Mouse (Mus musculus): ENCODE data around the gene Lpcat1. TPM values are rescaled to one million over a fixed set of nuclear protein-coding genes. Genes with fewer than 3 reads are reported as not detected.
A peak's percentile ranks its signal among the peaks of the same experiment; 100 is the strongest.

Gene Lpcat1
- total RNA-seq, 2 experiments from 2014 or later, result 10.1 to 14.8 TPM

GRCm38 (mm10) chr13:73477841-73478240 is 10.8 kb downstream of the Lpcat1 start:
- no peak for DNase-seq

GRCm38 (mm10) chr13:73482476-73482875 is 15.5 kb downstream of the Lpcat1 start:
- no peak for DNase-seq

- no peak for DNase-seq
Observed at GRCm38 (mm10) chr13:73483331-73483730, 16.3 kb downstream of the Lpcat1 start.

GRCm38 (mm10) chr13:73484171-73484570 is 17.2 kb downstream of the Lpcat1 start:
- DNase-seq, result no peak

GRCm38 (mm10) chr13:73488105-73488504 is 21.1 kb downstream of the Lpcat1 start:
- DNase-seq, result no peak

- DNase-seq, result no peak
Observed at GRCm38 (mm10) chr13:73488707-73489106, 21.7 kb downstream of the Lpcat1 start.

- DNase-seq, result no peak
Observed at GRCm38 (mm10) chr13:73489986-73490385, 23.0 kb downstream of the Lpcat1 start.

- no peak for DNase-seq
Observed at GRCm38 (mm10) chr13:73490564-73491170, 23.7 kb downstream of the Lpcat1 start.

- DNase-seq, result no peak
Observed at GRCm38 (mm10) chr13:73493183-73493582, 26.2 kb downstream of the Lpcat1 start.

GRCm38 (mm10) chr13:73494528-73494927 is 27.5 kb downstream of the Lpcat1 start:
- DNase-seq, result no peak

- DNase-seq, result no peak
Observed at GRCm38 (mm10) chr13:73496137-73496536, 29.1 kb downstream of the Lpcat1 start.

- no peak for DNase-seq
Observed at GRCm38 (mm10) chr13:73499893-73500604, 33.1 kb downstream of the Lpcat1 start.

GRCm38 (mm10) chr13:73502719-73503118 is 35.7 kb downstream of the Lpcat1 start:
- no peak for DNase-seq

- peak; percentile 85 for DNase-seq
Observed at GRCm38 (mm10) chr13:73505686-73506467, 38.9 kb downstream of the Lpcat1 start.

GRCm38 (mm10) chr13:73508817-73509550 is 42.0 kb downstream of the Lpcat1 start:
- DNase-seq, result no peak

GRCm38 (mm10) chr13:73509869-73510268 is 42.9 kb downstream of the Lpcat1 start:
- no peak for DNase-seq

- peak; percentile 71 for DNase-seq
Observed at GRCm38 (mm10) chr13:73512776-73513673, 46.0 kb downstream of the Lpcat1 start.

- DNase-seq, result no peak
Observed at GRCm38 (mm10) chr13:73516886-73517285, 49.9 kb downstream of the Lpcat1 start.

- DNase-seq, result no peak
Observed at GRCm38 (mm10) chr13:73533716-73534115, 66.7 kb downstream of the Lpcat1 start.

GRCm38 (mm10) chr13:73535287-73535686 is 68.3 kb downstream of the Lpcat1 start:
- no peak for DNase-seq

- DNase-seq, result no peak
Observed at GRCm38 (mm10) chr13:73536403-73536821, 69.4 kb downstream of the Lpcat1 start, which contains the start of gene Slc6a3. Gene Slc6a3 (plus strand): TSS chr13:73536747.

Measured in gastrocnemius, postnatal 10 days (tissue).